Mouse (Mus musculus) bone marrow macrophage, adult 2 months (primary cell): ENCODE data around the gene Spint2. TPM values are rescaled to one million over a fixed set of nuclear protein-coding genes. Genes with fewer than 3 reads are reported as not detected.
A peak's percentile ranks its signal among the peaks of the same experiment; 100 is the strongest.

Experiments
- H3K27ac ChIP-seq: 2 replicates; pipeline ENCODE4 v1.5.1; 2012; ENCODE audit warnings: low read depth, low read length; ENCODE audit not compliant: insufficient read depth
- H3K4me1 ChIP-seq: 2 replicates; pipeline ENCODE4 v1.6.1; 2012; ENCODE audit warnings: low read length; ENCODE audit not compliant: control insufficient read depth, insufficient read depth
- H3K4me3 ChIP-seq: 2 replicates; pipeline ENCODE4 v1.5.1; 2012; ENCODE audit warnings: mild to moderate bottlenecking, low read length, moderate library complexity; ENCODE audit not compliant: insufficient read depth
- CTCF ChIP-seq: IDR thresholded peaks from 2 replicates; pipeline ENCODE4 v1.5.1; 2012; ENCODE audit warnings: low read depth, mild to moderate bottlenecking, low read length, moderate library complexity
- POLR2A ChIP-seq: IDR thresholded peaks from 2 replicates; pipeline ENCODE4 v1.6.1; 2012; ENCODE audit warnings: mild to moderate bottlenecking, low read depth, low read length, borderline replicate concordance
- polyA plus RNA-seq: library from polyadenylated mRNA; stranded (reverse); fragments of >200 nt; gene quantifications from 2 replicates; pipeline ENCODE4 v1.2.4, GENCODE M21; 2012; ENCODE audit not compliant: missing spikeins, insufficient read depth, insufficient read length

The Spint2 gene
- polyA plus RNA-seq, 1 experiment, result 0.91 TPM

GRCm38 (mm10) chr7:29262151-29262550 is 19.6 kb downstream of the Spint2 start:
- TF ChIP-seq CTCF (no peak), POLR2A (no peak)
- no peak overlapping the region for H3K27ac ChIP-seq
- no peak overlapping the region for H3K4me3 ChIP-seq
- H3K4me1 ChIP-seq, result peaks cover 3% of the 10 kb centered on the region; the same call in 1 of the 2 replicates

- Histone ChIP-seq H3K4me1 (peaks cover 3% of the 10 kb centered on the region; the same call in 1 of the 2 replicates), H3K4me3 (no peak overlapping the region), H3K27ac (no peak overlapping the region)
- TF ChIP-seq CTCF (no peak), POLR2A (no peak)
Observed at GRCm38 (mm10) chr7:29259781-29260730, 21.7 kb downstream of the Spint2 start.

GRCm38 (mm10) chr7:29257368-29257767 is 24.3 kb downstream of the Spint2 start:
- no peak overlapping the region for H3K27ac ChIP-seq
- H3K4me1 ChIP-seq, result 0 out of 2 replicates have a peak, but pooled peaks cover 3% of the 10 kb centered on the region
- no peak for TF ChIP-seq CTCF
- no peak for TF ChIP-seq POLR2A
- H3K4me3 ChIP-seq, result no peak overlapping the region

- no peak for TF ChIP-seq POLR2A
- no peak for TF ChIP-seq CTCF
- Histone ChIP-seq H3K27ac (no peak overlapping the region), H3K4me3 (no peak overlapping the region), H3K4me1 (0 out of 2 replicates have a peak, but pooled peaks cover 3% of the 10 kb centered on the region)
Observed at GRCm38 (mm10) chr7:29255875-29256274, 25.8 kb downstream of the Spint2 start.

GRCm38 (mm10) chr7:29253842-29254241 is 27.9 kb downstream of the Spint2 start:
- Histone ChIP-seq H3K4me3 (no peak overlapping the region), H3K27ac (no peak overlapping the region), H3K4me1 (0 out of 2 replicates have a peak, but pooled peaks cover 3% of the 10 kb centered on the region)
- TF ChIP-seq CTCF (no peak), POLR2A (no peak)

- no peak overlapping the region for H3K27ac ChIP-seq
- TF ChIP-seq CTCF, result no peak
- no peak for TF ChIP-seq POLR2A
- H3K4me3 ChIP-seq, result no peak overlapping the region
- H3K4me1 ChIP-seq, result 0 out of 2 replicates have a peak, but pooled peaks cover 3% of the 10 kb centered on the region
Observed at GRCm38 (mm10) chr7:29251166-29251565, 30.5 kb downstream of the Spint2 start.

- Histone ChIP-seq H3K27ac (no peak within 1 kb of the TSS), H3K4me1 (no peaks in the 10 kb centered on the region), H3K4me3 (no peak within 1 kb of the TSS)
- TF ChIP-seq CTCF (no peak), POLR2A (no peak)
Observed at GRCm38 (mm10) chr7:29248261-29248841, 33.4 kb downstream of the Spint2 start, which contains the start of gene 2200002D01Rik. TSS of gene 2200002D01Rik (minus strand) at chr7:29248466.

GRCm38 (mm10) chr7:29247706-29248105 is 34.0 kb downstream of the Spint2 start:
- H3K27ac ChIP-seq, result no peak overlapping the region
- no peak overlapping the region for H3K4me3 ChIP-seq
- TF ChIP-seq POLR2A (no peak), CTCF (no peak)
- H3K4me1 ChIP-seq, result no peaks in the 10 kb centered on the region

- TF ChIP-seq CTCF (peak; percentile 95), POLR2A (no peak)
- H3K27ac ChIP-seq, result no peak overlapping the region
- no peak overlapping the region for H3K4me3 ChIP-seq
Observed at GRCm38 (mm10) chr7:29247314-29247700, 34.4 kb downstream of the Spint2 start.

More at GRCm38 (mm10) chr7:29247314-29247700, 34.4 kb downstream of the Spint2 start:
- H3K4me1 ChIP-seq, result no peaks in the 10 kb centered on the region
